Mouse (Mus musculus) liver, embryonic 12.5 days (tissue): ENCODE measurements around the gene Gm11437. TPM values are rescaled to one million over a fixed set of nuclear protein-coding genes. Genes with fewer than 3 reads are reported as not detected.

Source experiments
- ATAC-seq: fragments of 200-750 bp; cut with Nextera tagmentation; 2 replicates; pipeline ENCODE4 v1.8.0; 2017; ENCODE audit warnings: moderate number of reproducible peaks, mild to moderate bottlenecking, moderate library complexity
- H3K27ac ChIP-seq: fragments of 300-500 bp; sonication (generic); 2 replicates; pipeline ENCODE4 v1.5.1; 2016; ENCODE audit warnings: mild to moderate bottlenecking
- H3K27me3 ChIP-seq: fragments of 300-500 bp; sonication (generic); replicated peaks from 2 replicates; pipeline ENCODE4 v1.6.1; 2016; ENCODE audit warnings: mild to moderate bottlenecking, moderate library complexity
- H3K36me3 ChIP-seq: fragments of 300-500 bp; sonication (generic); 2 replicates; pipeline ENCODE4 v1.6.1; 2016; ENCODE audit warnings: mild to moderate bottlenecking, moderate library complexity
- H3K4me1 ChIP-seq: fragments of 300-500 bp; sonication (generic); 2 replicates; pipeline ENCODE4 v1.6.1; 2016
- H3K4me2 ChIP-seq: fragments of 300-500 bp; sonication (generic); 2 replicates; pipeline ENCODE4 v1.6.1; 2016; ENCODE audit warnings: mild to moderate bottlenecking, moderate library complexity
- H3K4me3 ChIP-seq: fragments of 300-500 bp; sonication (generic); 2 replicates; pipeline ENCODE4 v1.5.1; 2016; ENCODE audit warnings: mild to moderate bottlenecking, moderate library complexity
- H3K9ac ChIP-seq: fragments of 300-500 bp; sonication (generic); 2 replicates; pipeline ENCODE4 v1.6.1; 2016; ENCODE audit warnings: mild to moderate bottlenecking, moderate library complexity
- H3K9me3 ChIP-seq: fragments of 300-500 bp; sonication (generic); replicated peaks from 2 replicates; pipeline ENCODE4 v1.6.1; 2016; ENCODE audit warnings: mild to moderate bottlenecking, moderate library complexity
- WGBS: fragments of 180-500 bp; shearing (Covaris S2); methylation state at CpG from one replicate; pipeline ENCODE4 v1.1.7; 2016; ENCODE audit not compliant: insufficient replicate concordance; 5-methylcytosine and 5-hydroxymethylcytosine counted together
- polyA plus RNA-seq: library from polyadenylated mRNA; unstranded; fragments of >200 nt; fragmentation: Nextera tagmentation; extraction: Ambion mirVana; gene quantifications from 2 replicates; pipeline ENCODE4 v1.2.1, GENCODE M21; 2016

Gm11437 gene
- not detected in 2 replicates for polyA plus RNA-seq

GRCm38 (mm10) chr11:84167046-84167526 lies at the start of gene Gm11437:
TSS of gene Gm11437 (minus strand) at chr11:84167476.
- Histone ChIP-seq H3K36me3 (no peaks in the 10 kb centered on the region), H3K27me3 (no peaks in the 10 kb centered on the region), H3K9ac (no peak within 1 kb of the TSS), H3K9me3 (no peaks in the 10 kb centered on the region), H3K4me1 (no peaks in the 10 kb centered on the region), H3K4me2 (no peak within 1 kb of the TSS), H3K4me3 (no peak within 1 kb of the TSS), H3K27ac (no peak within 1 kb of the TSS)
- ATAC-seq = no peak
- WGBS = 68% methylated on average over 5 of the region's 5 CpGs

GRCm38 (mm10) chr11:84210876-84211275 lies 43.6 kb upstream of the Gm11437 start:
- ATAC-seq = no peak
- Histone ChIP-seq H3K9me3 (no peaks in the 10 kb centered on the region), H3K36me3 (peaks cover 13% of the 10 kb centered on the region), H3K4me1 (no peaks in the 10 kb centered on the region), H3K27ac (no peak overlapping the region), H3K4me2 (no peak overlapping the region), H3K4me3 (no peak overlapping the region), H3K9ac (no peak overlapping the region), H3K27me3 (no peaks in the 10 kb centered on the region)
- 89% methylated on average over 6 of the region's 6 CpGs for WGBS

- Histone ChIP-seq H3K36me3 (peaks cover 20% of the 10 kb centered on the region), H3K4me1 (no peaks in the 10 kb centered on the region), H3K9ac (no peak overlapping the region), H3K4me3 (no peak overlapping the region), H3K9me3 (no peaks in the 10 kb centered on the region), H3K27ac (no peak overlapping the region), H3K4me2 (no peak overlapping the region), H3K27me3 (no peaks in the 10 kb centered on the region)
- 57% methylated on average over 4 of the region's 4 CpGs for WGBS
- ATAC-seq = no peak
Observed at GRCm38 (mm10) chr11:84205776-84206175, 38.5 kb upstream of the Gm11437 start.

- peaks cover 7% of the 10 kb centered on the region for H3K4me1 ChIP-seq
- WGBS = 79% methylated on average over 3 of the region's 3 CpGs
- H3K27me3 ChIP-seq = no peaks in the 10 kb centered on the region
- no peaks in the 10 kb centered on the region for H3K9me3 ChIP-seq
- H3K9ac ChIP-seq = no peak overlapping the region
- H3K4me2 ChIP-seq = no peak overlapping the region
- H3K27ac ChIP-seq = no peak overlapping the region
- H3K4me3 ChIP-seq = no peak overlapping the region
- H3K36me3 ChIP-seq = peaks cover 27% of the 10 kb centered on the region
- no peak for ATAC-seq
Observed at GRCm38 (mm10) chr11:84197607-84198402, 30.5 kb upstream of the Gm11437 start.

GRCm38 (mm10) chr11:84194751-84195150 lies 27.5 kb upstream of the Gm11437 start:
- H3K4me1 ChIP-seq = peaks cover 7% of the 10 kb centered on the region
- no peak overlapping the region for H3K9ac ChIP-seq
- no peak for ATAC-seq
- WGBS = 77% methylated on average over 3 of the region's 3 CpGs
- no peak overlapping the region for H3K4me2 ChIP-seq
- H3K9me3 ChIP-seq = no peaks in the 10 kb centered on the region
- H3K4me3 ChIP-seq = no peak overlapping the region
- no peak overlapping the region for H3K27ac ChIP-seq
- H3K36me3 ChIP-seq = peaks cover 24% of the 10 kb centered on the region
- no peaks in the 10 kb centered on the region for H3K27me3 ChIP-seq

GRCm38 (mm10) chr11:84193249-84193648 lies 26.0 kb upstream of the Gm11437 start:
- peaks cover 12% of the 10 kb centered on the region for H3K4me1 ChIP-seq
- 84% methylated on average over 10 of the region's 10 CpGs for WGBS
- no peaks in the 10 kb centered on the region for H3K27me3 ChIP-seq
- ATAC-seq = no peak
- H3K4me2 ChIP-seq = no peak overlapping the region
- peaks cover 24% of the 10 kb centered on the region for H3K36me3 ChIP-seq
- H3K27ac ChIP-seq = no peak overlapping the region
- no peak overlapping the region for H3K4me3 ChIP-seq
- H3K9ac ChIP-seq = no peak overlapping the region
- no peaks in the 10 kb centered on the region for H3K9me3 ChIP-seq

GRCm38 (mm10) chr11:84190581-84191233 lies 23.4 kb upstream of the Gm11437 start:
- Histone ChIP-seq H3K36me3 (peaks cover 8% of the 10 kb centered on the region), H3K9me3 (no peaks in the 10 kb centered on the region), H3K27ac (no peak overlapping the region), H3K4me2 (no peak overlapping the region), H3K27me3 (no peaks in the 10 kb centered on the region), H3K4me1 (peaks cover 7% of the 10 kb centered on the region; the same call in 1 of the 2 replicates), H3K4me3 (no peak overlapping the region), H3K9ac (no peak overlapping the region)
- ATAC-seq = no peak
- WGBS = 83% methylated on average over 8 of the region's 8 CpGs

GRCm38 (mm10) chr11:84188530-84188929 lies 21.3 kb upstream of the Gm11437 start:
- H3K36me3 ChIP-seq = no peaks in the 10 kb centered on the region
- ATAC-seq = no peak
- no peaks in the 10 kb centered on the region for H3K27me3 ChIP-seq
- H3K4me3 ChIP-seq = no peak overlapping the region
- peaks cover 13% of the 10 kb centered on the region for H3K4me1 ChIP-seq
- WGBS = 45% methylated on average over 3 of the region's 3 CpGs
- no peak overlapping the region for H3K9ac ChIP-seq
- no peak overlapping the region for H3K4me2 ChIP-seq
- no peak overlapping the region for H3K27ac ChIP-seq
- H3K9me3 ChIP-seq = no peaks in the 10 kb centered on the region

GRCm38 (mm10) chr11:84181286-84181685 lies 14.0 kb upstream of the Gm11437 start:
- Histone ChIP-seq H3K27me3 (no peaks in the 10 kb centered on the region), H3K9ac (peak overlapping the region; percentile 90), H3K4me2 (peak overlapping the region; percentile 100), H3K27ac (no peak overlapping the region; the same call in 1 of the 2 replicates), H3K4me3 (peak overlapping the region; percentile 92), H3K4me1 (peaks cover 47% of the 10 kb centered on the region), H3K36me3 (no peaks in the 10 kb centered on the region), H3K9me3 (no peaks in the 10 kb centered on the region)
- WGBS = 56% methylated on average over 2 of the region's 2 CpGs
- ATAC-seq = no peak

GRCm38 (mm10) chr11:84179954-84180598 lies 12.8 kb upstream of the Gm11437 start:
- Histone ChIP-seq H3K36me3 (no peaks in the 10 kb centered on the region), H3K4me3 (peak overlapping the region; percentile 92), H3K4me1 (peaks cover 43% of the 10 kb centered on the region), H3K27ac (peak overlapping the region; percentile 88), H3K27me3 (no peaks in the 10 kb centered on the region), H3K4me2 (peak overlapping the region; percentile 100), H3K9me3 (no peaks in the 10 kb centered on the region), H3K9ac (peak overlapping the region; percentile 90)
- ATAC-seq = peak; percentile 12; the same call in 1 of the 2 replicates
- under 1% methylated on average over 44 of the region's 44 CpGs for WGBS

GRCm38 (mm10) chr11:84179226-84179953 lies 12.1 kb upstream of the Gm11437 start:
- H3K4me1 ChIP-seq = peaks cover 50% of the 10 kb centered on the region
- peak overlapping the region; percentile 92 for H3K4me3 ChIP-seq
- H3K9me3 ChIP-seq = no peaks in the 10 kb centered on the region
- peak overlapping the region; percentile 90 for H3K9ac ChIP-seq
- H3K36me3 ChIP-seq = no peaks in the 10 kb centered on the region
- ATAC-seq = peak; percentile 97
- under 1% methylated on average over 85 of the region's 85 CpGs for WGBS
- peak overlapping the region; percentile 100 for H3K4me2 ChIP-seq
- H3K27ac ChIP-seq = peak overlapping the region; percentile 88
- no peaks in the 10 kb centered on the region for H3K27me3 ChIP-seq
